Mouse (Mus musculus) embryonic facial prominence, embryonic 12.5 days (tissue): ENCODE data around the gene Nell2. TPM values are rescaled to one million over a fixed set of nuclear protein-coding genes. Genes with fewer than 3 reads are reported as not detected.
"Not testable (repeated sequence)": the region's sequence is repeated elsewhere in the genome, so short reads cannot be mapped to it uniquely, and the experiment has no call there.

Experiments
- ATAC-seq: fragments of 200-750 bp; cut with Nextera tagmentation; 2 replicates; pipeline ENCODE4 v1.8.0; 2017; ENCODE audit not compliant: insufficient number of reproducible peaks, insufficient read depth, low FRiP score, low TSS enrichment
- H3K27ac ChIP-seq: fragments of 300-500 bp; sonication (generic); 2 replicates; pipeline ENCODE4 v1.5.1; 2016; ENCODE audit warnings: mild to moderate bottlenecking
- H3K27me3 ChIP-seq: fragments of 300-500 bp; sonication (generic); 2 replicates; pipeline ENCODE4 v1.6.1; 2016; ENCODE audit warnings: mild to moderate bottlenecking, moderate library complexity
- H3K36me3 ChIP-seq: fragments of 300-500 bp; sonication (generic); 2 replicates; pipeline ENCODE4 v1.6.1; 2016; ENCODE audit warnings: mild to moderate bottlenecking
- H3K4me1 ChIP-seq: fragments of 300-500 bp; sonication (generic); 2 replicates; pipeline ENCODE4 v1.6.1; 2016
- H3K4me2 ChIP-seq: fragments of 300-500 bp; sonication (generic); replicated peaks from 2 replicates; pipeline ENCODE4 v1.6.1; 2016; ENCODE audit warnings: mild to moderate bottlenecking, moderate library complexity
- H3K4me3 ChIP-seq: fragments of 300-500 bp; sonication (generic); 2 replicates; pipeline ENCODE4 v1.5.1; 2016; ENCODE audit warnings: mild to moderate bottlenecking
- H3K9ac ChIP-seq: fragments of 300-500 bp; sonication (generic); 2 replicates; pipeline ENCODE4 v1.6.1; 2016; ENCODE audit warnings: mild to moderate bottlenecking, moderate library complexity
- H3K9me3 ChIP-seq: fragments of 300-500 bp; sonication (generic); 2 replicates; pipeline ENCODE4 v1.6.1; 2016; ENCODE audit warnings: mild to moderate bottlenecking, moderate library complexity
- WGBS: fragments of 180-500 bp; shearing (Covaris S2); methylation state at CpG from one replicate; pipeline ENCODE4 v1.1.7; 2016; 5-methylcytosine and 5-hydroxymethylcytosine counted together
- polyA plus RNA-seq: library from polyadenylated mRNA; unstranded; fragments of >200 nt; fragmentation: Nextera tagmentation; extraction: Ambion mirVana; gene quantifications from 2 replicates; pipeline ENCODE4 v1.2.1, GENCODE M21; 2016

Gene Nell2
- polyA plus RNA-seq, 1 experiment from 2014 or later = 23.9 TPM

DNA sequence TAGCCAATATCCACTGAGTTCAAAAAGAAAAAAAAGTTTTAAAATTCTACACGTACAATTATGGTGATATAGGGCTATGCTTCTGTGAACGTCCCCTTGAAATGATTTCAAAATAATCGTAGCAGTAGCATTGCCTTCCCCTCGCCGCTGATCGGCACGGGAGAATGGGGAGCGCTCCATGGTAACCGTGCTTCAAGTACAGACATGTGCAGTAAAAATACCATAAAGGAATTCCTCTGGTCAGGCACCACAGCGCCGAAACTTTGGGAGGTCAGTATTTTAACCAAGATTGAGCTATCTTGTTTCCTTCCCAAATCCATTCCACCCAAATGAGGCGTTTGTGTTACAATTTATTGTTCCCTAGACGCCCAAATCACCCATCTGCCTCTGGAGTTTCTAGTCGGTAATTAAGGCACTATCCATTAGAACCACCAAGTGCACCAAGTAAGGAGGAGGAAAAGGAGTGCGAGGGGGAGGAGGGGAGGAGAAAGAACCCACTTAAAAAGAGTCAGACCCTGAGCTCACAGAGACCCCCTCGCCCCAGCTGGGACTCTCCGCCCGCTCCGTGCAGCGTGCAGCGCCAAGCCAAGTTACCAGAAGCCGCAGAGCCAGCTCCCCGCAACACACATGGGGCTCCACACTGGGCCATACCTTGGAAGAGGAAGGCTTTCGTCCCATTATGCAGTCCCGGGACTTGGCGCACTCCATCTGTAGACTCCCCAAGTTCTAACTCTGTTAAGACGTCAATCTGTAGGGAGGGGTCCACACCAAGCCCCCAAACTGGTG, 1.5 kb downstream of the Nell2 start:
- no peak overlapping the region for H3K9ac ChIP-seq
- H3K4me2 ChIP-seq = peak overlapping the region; percentile 100
- peaks cover 30% of the 10 kb centered on the region for H3K27me3 ChIP-seq
- WGBS = 3% methylated on average over 27 of the region's 27 CpGs
- no peaks in the 10 kb centered on the region for H3K9me3 ChIP-seq
- no peaks in the 10 kb centered on the region for H3K36me3 ChIP-seq
- peak; percentile 17 for ATAC-seq
- peak overlapping the region; percentile 69 for H3K4me3 ChIP-seq
- no peak overlapping the region for H3K27ac ChIP-seq
- H3K4me1 ChIP-seq = peaks cover 11% of the 10 kb centered on the region; the same call in 1 of the 2 replicates

GRCm38 (mm10) chr15:95525997-95526396, 2.4 kb downstream of the Nell2 start:
- 10% methylated on average over 5 of the region's 5 CpGs for WGBS
- no peaks in the 10 kb centered on the region for H3K9me3 ChIP-seq
- 0 out of 2 replicates have a peak overlapping the region, but pooled peaks have one; percentile 100 for H3K4me2 ChIP-seq
- H3K27ac ChIP-seq = no peak overlapping the region
- ATAC-seq = no peak
- H3K4me1 ChIP-seq = peaks cover 11% of the 10 kb centered on the region; the same call in 1 of the 2 replicates
- H3K4me3 ChIP-seq = no peak overlapping the region
- peaks cover 30% of the 10 kb centered on the region for H3K27me3 ChIP-seq
- H3K9ac ChIP-seq = no peak overlapping the region
- no peaks in the 10 kb centered on the region for H3K36me3 ChIP-seq

GRCm38 (mm10) chr15:95518204-95518603, 10.2 kb downstream of the Nell2 start:
- no peak overlapping the region for H3K9ac ChIP-seq
- H3K4me3 ChIP-seq = no peak overlapping the region
- no peaks in the 10 kb centered on the region for H3K9me3 ChIP-seq
- H3K36me3 ChIP-seq = no peaks in the 10 kb centered on the region
- no peaks in the 10 kb centered on the region for H3K27me3 ChIP-seq
- no peak overlapping the region for H3K4me2 ChIP-seq
- WGBS = 75% methylated on average over 3 of the region's 3 CpGs
- ATAC-seq = no peak
- H3K27ac ChIP-seq = no peak overlapping the region
- no peaks in the 10 kb centered on the region for H3K4me1 ChIP-seq

GRCm38 (mm10) chr15:95513306-95513705, 15.1 kb downstream of the Nell2 start:
- H3K27ac ChIP-seq, ATAC-seq, H3K4me3 ChIP-seq, H3K4me2 ChIP-seq, H3K36me3 ChIP-seq, H3K9me3 ChIP-seq, H3K4me1 ChIP-seq, H3K27me3 ChIP-seq, H3K9ac ChIP-seq: not testable (repeated sequence)
- WGBS = 62% methylated on average over 2 of the region's 2 CpGs

- no peaks in the 10 kb centered on the region for H3K4me1 ChIP-seq
- H3K4me3 ChIP-seq = no peak overlapping the region
- H3K27ac ChIP-seq = no peak overlapping the region
- no peak for ATAC-seq
- H3K27me3 ChIP-seq = no peaks in the 10 kb centered on the region
- H3K4me2 ChIP-seq = no peak overlapping the region
- no peak overlapping the region for H3K9ac ChIP-seq
- H3K36me3 ChIP-seq = no peaks in the 10 kb centered on the region
- no peaks in the 10 kb centered on the region for H3K9me3 ChIP-seq
- WGBS = 75% methylated on average over 4 of the region's 4 CpGs
These were observed 32.7 kb downstream of the Nell2 start for GRCm38 (mm10) chr15:95495666-95496065.

- ATAC-seq = no peak
- Histone ChIP-seq H3K4me3 (no peak overlapping the region), H3K9me3 (no peaks in the 10 kb centered on the region), H3K27me3 (no peaks in the 10 kb centered on the region), H3K36me3 (no peaks in the 10 kb centered on the region), H3K4me1 (no peaks in the 10 kb centered on the region), H3K27ac (no peak overlapping the region), H3K9ac (no peak overlapping the region), H3K4me2 (no peak overlapping the region)
- WGBS = 89% methylated on average over 8 of the region's 8 CpGs
These were observed 33.2 kb downstream of the Nell2 start for GRCm38 (mm10) chr15:95495193-95495592.

- no peaks in the 10 kb centered on the region for H3K27me3 ChIP-seq
- H3K27ac ChIP-seq = no peak overlapping the region
- ATAC-seq = no peak
- H3K36me3 ChIP-seq = no peaks in the 10 kb centered on the region
- no peaks in the 10 kb centered on the region for H3K4me1 ChIP-seq
- no peaks in the 10 kb centered on the region for H3K9me3 ChIP-seq
- H3K4me2 ChIP-seq = no peak overlapping the region
- no peak overlapping the region for H3K4me3 ChIP-seq
- 77% methylated on average over 5 of the region's 5 CpGs for WGBS
- no peak overlapping the region for H3K9ac ChIP-seq
These were observed 36.2 kb downstream of the Nell2 start for GRCm38 (mm10) chr15:95492201-95492600.

GRCm38 (mm10) chr15:95489174-95489573, 39.2 kb downstream of the Nell2 start:
- 56% methylated on average over 4 of the region's 4 CpGs for WGBS
- no peak overlapping the region for H3K4me2 ChIP-seq
- H3K27ac ChIP-seq = no peak overlapping the region
- no peaks in the 10 kb centered on the region for H3K4me1 ChIP-seq
- H3K4me3 ChIP-seq = no peak overlapping the region
- no peaks in the 10 kb centered on the region for H3K27me3 ChIP-seq
- H3K9me3 ChIP-seq = no peaks in the 10 kb centered on the region
- ATAC-seq = no peak
- H3K36me3 ChIP-seq = no peaks in the 10 kb centered on the region
- H3K9ac ChIP-seq = no peak overlapping the region

- Histone ChIP-seq H3K4me2 (no peak overlapping the region), H3K27me3 (no peaks in the 10 kb centered on the region), H3K9ac (no peak overlapping the region), H3K9me3 (no peaks in the 10 kb centered on the region), H3K27ac (no peak overlapping the region), H3K4me1 (no peaks in the 10 kb centered on the region), H3K36me3 (no peaks in the 10 kb centered on the region), H3K4me3 (no peak overlapping the region)
- no peak for ATAC-seq
- WGBS = 86% methylated on average over 5 of the region's 5 CpGs
These were observed 40.4 kb downstream of the Nell2 start for GRCm38 (mm10) chr15:95487961-95488360.

DNA sequence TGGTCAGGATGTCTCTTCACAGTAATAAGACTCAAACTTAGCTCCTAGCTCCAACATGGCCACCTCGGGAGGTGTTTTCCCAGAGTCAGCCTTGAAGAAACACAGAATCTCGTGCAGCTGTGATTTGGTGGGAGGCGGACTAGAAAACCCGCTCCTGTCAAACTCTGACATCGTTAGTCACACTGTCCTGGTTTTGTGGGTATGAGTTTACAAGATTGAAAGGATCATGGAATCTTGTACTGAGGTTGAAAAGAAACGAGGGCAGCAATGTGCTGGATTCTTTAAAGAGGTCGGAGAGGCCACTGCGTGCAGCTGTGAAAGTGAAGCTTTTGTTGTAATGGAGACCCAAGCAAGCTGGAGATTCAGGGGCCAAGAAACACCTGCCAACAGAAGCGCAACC, 46.4 kb downstream of the Nell2 start:
- no peaks in the 10 kb centered on the region for H3K36me3 ChIP-seq
- H3K4me3 ChIP-seq = no peak overlapping the region
- H3K4me2 ChIP-seq = no peak overlapping the region
- no peak overlapping the region for H3K27ac ChIP-seq
- ATAC-seq = no peak
- no peak overlapping the region for H3K9ac ChIP-seq
- no peaks in the 10 kb centered on the region for H3K27me3 ChIP-seq
- H3K4me1 ChIP-seq = no peaks in the 10 kb centered on the region
- H3K9me3 ChIP-seq = no peaks in the 10 kb centered on the region
- 73% methylated on average over 9 of the region's 9 CpGs for WGBS

DNA sequence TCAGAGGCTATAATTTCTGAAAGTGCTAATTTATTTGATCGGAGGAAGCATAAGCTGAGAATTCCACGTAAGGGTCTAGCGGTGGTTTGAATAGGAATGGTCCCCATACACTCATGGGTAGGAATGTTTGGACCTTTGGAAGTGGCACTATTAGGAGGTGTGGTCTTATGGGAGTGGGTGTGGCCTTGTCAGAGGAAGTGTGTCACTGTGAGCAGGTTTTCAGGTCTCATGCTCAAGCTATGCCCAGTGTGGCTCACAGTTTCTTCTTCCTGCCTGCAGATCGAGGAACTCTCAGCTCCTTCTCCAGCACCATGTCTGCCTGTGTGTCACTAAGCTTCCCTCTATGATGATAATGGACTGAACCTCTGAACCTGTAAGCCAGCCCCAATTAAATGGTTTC, 46.8 kb downstream of the Nell2 start:
- no peak for ATAC-seq
- Histone ChIP-seq H3K4me3 (no peak overlapping the region), H3K4me2 (no peak overlapping the region), H3K36me3 (no peaks in the 10 kb centered on the region), H3K9ac (no peak overlapping the region), H3K9me3 (no peaks in the 10 kb centered on the region), H3K4me1 (no peaks in the 10 kb centered on the region), H3K27ac (no peak overlapping the region), H3K27me3 (no peaks in the 10 kb centered on the region)
- 90% methylated on average over 4 of the region's 4 CpGs for WGBS

- Histone ChIP-seq H3K4me2 (no peak overlapping the region), H3K4me1 (no peaks in the 10 kb centered on the region), H3K9ac (no peak overlapping the region), H3K36me3 (no peaks in the 10 kb centered on the region), H3K27ac (no peak overlapping the region), H3K9me3 (no peaks in the 10 kb centered on the region), H3K27me3 (no peaks in the 10 kb centered on the region), H3K4me3 (no peak overlapping the region)
- WGBS = 74% methylated on average over 3 of the region's 3 CpGs
- ATAC-seq = no peak
These were observed 51.9 kb downstream of the Nell2 start for GRCm38 (mm10) chr15:95476440-95476839.
